30 mouse cellular contexts compared by ENCODE assay signal in genomic region chr9:77713301-77713700, GRCm38 (mm10). TPM values are rescaled to one million over a fixed set of nuclear protein-coding genes. Genes with fewer than 3 reads are reported as not detected.
DNase-seq lines count a peak whose midpoint lies in the region; ATAC-seq and TF ChIP-seq lines count a peak whose summit lies in the region.
"Had no signal": no experiment of that assay in that cellular context is flagged by ENCODE, and none has a peak within 500 bp of the region (broad histone marks: within the 10 kb centered on the region; RNA-seq: fewer than 3 reads in every experiment).

No protein-coding gene starts in this region.

- no peaks in the 10 kb centered on the region for H3K9me3 ChIP-seq in heart, embryonic 10.5 days
- H3K9me3 ChIP-seq: embryonic facial prominence, embryonic 10.5 days; embryonic facial prominence, embryonic 13.5 days; forebrain, embryonic 12.5 days; forebrain, embryonic 15.5 days; G1E; heart, embryonic 15.5 days; hindbrain, embryonic 10.5 days; hindbrain, embryonic 13.5 days; intestine, embryonic 15.5 days had no signal

- no peak for TF ChIP-seq POLR2A in heart, adult 2 months (IDR thresholded peaks at IDR 0.05; ENCODE audit: insufficient read depth, low read depth, low read length)

- TF ChIP-seq EP300 in heart, adult 2 months (IDR thresholded peaks at IDR 0.05; ENCODE audit: insufficient read depth, low read depth, low read length): no peak

- WGBS in heart, embryonic 10.5 days: 75% methylated on average over 5 of the region's 5 CpGs
- 44% methylated on average over 5 of the region's 5 CpGs for WGBS in heart, adult 2 months

- H3K4me3 ChIP-seq in heart, embryonic 10.5 days: no peak overlapping the region
- H3K4me3 ChIP-seq in heart, adult 2 months: no peak overlapping the region
- H3K4me3 ChIP-seq: embryonic facial prominence, embryonic 10.5 days; embryonic facial prominence, embryonic 13.5 days; erythroblast, embryonic 14.5 days; forebrain, embryonic 12.5 days; forebrain, embryonic 15.5 days; heart, embryonic 15.5 days; hindbrain, embryonic 10.5 days; hindbrain, embryonic 13.5 days; intestine, embryonic 15.5 days had no signal

- H3K9ac ChIP-seq in heart, adult 2 months (ENCODE audit: low read depth, low read length): no peak overlapping the region
- H3K9ac ChIP-seq: embryonic facial prominence, embryonic 13.5 days; forebrain, embryonic 12.5 days; forebrain, embryonic 15.5 days; heart, embryonic 15.5 days; hindbrain, embryonic 13.5 days; intestine, embryonic 15.5 days had no signal

- H3K27ac ChIP-seq in heart, embryonic 10.5 days: no peak overlapping the region
- H3K27ac ChIP-seq in heart, adult 2 months: no peak overlapping the region
- H3K27ac ChIP-seq: embryonic facial prominence, embryonic 10.5 days; embryonic facial prominence, embryonic 13.5 days; forebrain, embryonic 12.5 days; forebrain, embryonic 15.5 days; heart, embryonic 15.5 days; hindbrain, embryonic 10.5 days; hindbrain, embryonic 13.5 days; intestine, embryonic 15.5 days had no signal

- H3K4me1 ChIP-seq in heart, embryonic 10.5 days: no peaks in the 10 kb centered on the region
- no peaks in the 10 kb centered on the region for H3K4me1 ChIP-seq in heart, adult 2 months (ENCODE audit: control insufficient read depth, insufficient read depth, low read length)
- H3K4me1 ChIP-seq: embryonic facial prominence, embryonic 10.5 days; embryonic facial prominence, embryonic 13.5 days; forebrain, embryonic 12.5 days; forebrain, embryonic 15.5 days; heart, embryonic 15.5 days; hindbrain, embryonic 10.5 days; hindbrain, embryonic 13.5 days; intestine, embryonic 15.5 days had no signal

- TF ChIP-seq CTCF in heart, adult 2 months (IDR thresholded peaks at IDR 0.05): no peak

- DNase-seq in heart, embryonic 10.5 days (ENCODE audit: low spot score): peak; percentile 50
- DNase-seq in heart, adult 2 months: no peak
- DNase-seq in 416B (ENCODE audit: low read depth): peak; percentile 95
- DNase-seq in CD4-positive helper T cell, adult 2 months (ENCODE audit: low read depth, low spot score): peak; percentile 7
- no peak for DNase-seq in left cerebral cortex, adult 18-20 months (ENCODE audit: low spot score in 2 of 2)
- DNase-seq in T-cell, adult 2 months (ENCODE audit: low spot score): no peak
- DNase-seq: adrenal gland, adult 8-10 months; adrenal gland, postnatal 25 days; cerebellum, adult 18-20 months; cerebellum, adult 9-10 months; cerebellum, postnatal 14 days; embryo, embryonic 11 days; gastrocnemius, postnatal 36 days; heart, postnatal 10 days; heart, postnatal 36 days; kidney, adult 11 months had no signal

- H3K79me2 ChIP-seq in heart, adult 2 months (replicated peaks; ENCODE audit: control insufficient read depth, insufficient read depth, low read length): no peaks in the 10 kb centered on the region

- H3K36me3 ChIP-seq in heart, embryonic 10.5 days: no peaks in the 10 kb centered on the region
- no peaks in the 10 kb centered on the region for H3K36me3 ChIP-seq in heart, adult 2 months (ENCODE audit: control insufficient read depth, insufficient read depth, low read length)
- H3K36me3 ChIP-seq: embryonic facial prominence, embryonic 10.5 days; embryonic facial prominence, embryonic 13.5 days; forebrain, embryonic 12.5 days; forebrain, embryonic 15.5 days; G1E; heart, embryonic 15.5 days; hindbrain, embryonic 10.5 days; hindbrain, embryonic 13.5 days; intestine, embryonic 15.5 days had no signal

- intact Hi-C loops in heart, adult 2 months (cut with DNase I): no loop called here

- H3K27me3 ChIP-seq in heart, embryonic 10.5 days (ENCODE audit: insufficient read depth, poor library complexity, severe bottlenecking): no peaks in the 10 kb centered on the region
- no peaks in the 10 kb centered on the region for H3K27me3 ChIP-seq in heart, adult 2 months (ENCODE audit: control insufficient read depth, insufficient read depth, low read length)
- H3K27me3 ChIP-seq: CH12.LX; embryonic facial prominence, embryonic 13.5 days; forebrain, embryonic 12.5 days; forebrain, embryonic 15.5 days; heart, embryonic 15.5 days; hindbrain, embryonic 13.5 days; intestine, embryonic 15.5 days; Patski had no signal

- ATAC-seq in megakaryocyte, adult 5-6 weeks (ENCODE audit: poor library complexity, severe bottlenecking): 0 out of 2 replicates have a peak, but pooled peaks have one; percentile 5
- ATAC-seq: forebrain, embryonic 15.5 days; hindbrain, embryonic 16.5 days; intestine, embryonic 15.5 days; Patski had no signal

RNA-seq across cellular contexts. Expression of gene Gclc, which starts 41.0 kb away (rescaled TPM):
- polyA plus RNA-seq in heart, embryonic 10.5 days (2016; fragmentation: Nextera tagmentation; extraction: Ambion mirVana): 12.2 and 15.4 TPM in 2 replicates
- 10 to 100 TPM; 10.6 to 12.0 TPM for total RNA-seq in heart, adult 2 months (2021)
- 6.6 and 9.3 TPM in 2 replicates for polyA plus RNA-seq in heart, adult 2 months (2012; rRNA removed)
- total RNA-seq in megakaryocyte, adult 5-6 weeks (2015): 21.9 and 25.7 TPM in 2 replicates
- 24.7 and 28.5 TPM in 2 replicates for total RNA-seq in megakaryocyte, adult 5-6 weeks (2017)
- 10 to 100 TPM; 44.0 to 49.5 TPM for total RNA-seq in left cerebral cortex, adult 18-20 months (2021)

Comparison
In these comparisons a context has a peak if more than half of its experiments do, and no peak if none do; other contexts are left out.
1. DNase-seq: peak in heart, embryonic 10.5 days (single experiment), 416B (single experiment) and CD4-positive helper T cell, adult 2 months (single experiment); none in heart, adult 2 months (0 of 2), left cerebral cortex, adult 18-20 months (0 of 2) and T-cell, adult 2 months (single experiment).